Mouse (Mus musculus) MEL-GATA-1-ER (cell line): ENCODE measurements around the gene Eppin.
"Not testable (repeated sequence)": the region's sequence is repeated elsewhere in the genome, so short reads cannot be mapped to it uniquely, and the experiment has no call there.

ENCODE experiments used
- DNase-seq: peaks from one replicate; pipeline ENCODE4 v3.0.0-alpha.2; 2012; ENCODE audit warnings: low read depth; ENCODE audit errors: extremely low read depth

Eppin gene

DNA sequence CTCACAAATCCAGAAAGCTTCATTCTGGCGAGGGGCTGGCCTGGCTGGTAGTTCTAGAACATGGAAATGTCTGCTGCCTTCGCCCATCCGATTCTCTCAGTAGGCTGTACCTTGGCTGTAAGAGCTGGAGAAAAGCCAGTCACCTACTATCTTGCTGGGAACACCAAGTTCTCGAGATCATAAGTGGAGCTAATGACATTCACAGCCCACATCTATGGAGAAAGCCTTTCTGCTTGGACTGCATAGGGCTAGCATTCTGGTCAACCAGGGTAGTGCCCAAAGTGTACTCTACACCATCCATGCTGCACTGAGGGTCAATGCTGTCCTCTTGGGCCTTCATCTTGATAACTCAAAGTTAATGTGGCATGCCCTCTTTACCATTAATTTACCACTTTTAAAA is at the start of gene Eppin:
TSS of gene Eppin (minus strand) at position 101 of the 400 bp plus-strand sequence.
- no peak for DNase-seq

DNA sequence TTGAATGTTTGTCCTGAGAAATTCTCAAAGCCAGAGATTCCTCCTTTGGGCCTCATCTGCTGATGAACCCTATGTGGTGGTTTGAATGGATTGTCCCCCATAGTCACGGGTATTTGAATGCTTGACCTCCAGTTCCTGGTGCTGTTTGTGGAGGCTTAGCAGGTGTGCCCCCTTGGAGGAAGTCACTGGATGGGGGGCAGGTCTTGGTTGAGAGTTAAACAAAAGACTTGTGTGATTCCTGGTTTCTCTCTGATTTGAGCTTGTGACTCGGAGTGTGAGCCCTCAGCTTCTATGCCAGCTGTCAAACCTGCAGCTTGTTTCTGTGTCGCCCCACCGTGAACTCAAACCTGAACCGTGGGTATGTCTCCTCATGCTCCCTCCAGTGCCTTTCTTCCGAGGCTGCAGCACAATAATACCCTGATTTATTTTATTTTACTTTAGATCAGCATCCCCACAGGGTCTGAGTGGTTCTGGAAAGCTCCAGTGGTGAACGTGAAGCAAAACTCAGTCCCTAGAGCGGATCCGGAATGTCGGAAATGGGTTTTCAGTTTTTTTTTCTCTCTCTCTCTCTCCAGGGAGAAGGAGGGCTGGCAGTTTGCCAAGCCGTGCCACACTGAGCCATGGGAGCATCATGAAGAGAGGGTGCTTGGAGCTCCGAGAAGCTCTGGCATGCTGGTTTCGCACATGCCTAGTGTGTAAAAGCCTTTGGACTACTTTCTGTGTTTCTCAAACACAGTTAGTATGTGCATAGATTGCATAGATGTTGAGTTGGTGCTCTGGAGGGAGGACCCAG is 48.7 kb upstream of the Eppin start:
- DNase-seq = no peak

DNA sequence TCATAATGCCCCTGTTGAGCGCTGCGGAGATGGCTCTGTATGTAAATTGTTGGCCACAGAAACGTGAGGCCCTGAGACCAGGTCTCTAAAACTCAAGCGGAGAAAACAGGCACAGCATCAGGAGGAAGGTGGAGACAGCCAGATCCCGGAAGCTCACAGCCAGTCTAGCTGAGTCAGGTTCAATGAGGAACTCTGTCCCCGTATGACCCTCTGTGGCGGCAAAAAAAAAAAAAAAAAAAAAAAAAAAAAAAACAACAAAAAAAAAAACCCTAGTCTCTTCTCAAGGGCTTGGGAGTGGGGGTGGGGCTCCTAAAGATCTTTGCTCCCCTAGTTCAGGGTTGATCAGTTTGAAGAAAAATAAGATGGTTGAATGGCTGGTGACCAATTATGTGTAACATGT is 47.7 kb upstream of the Eppin start:
- peak; percentile 81 for DNase-seq

DNA sequence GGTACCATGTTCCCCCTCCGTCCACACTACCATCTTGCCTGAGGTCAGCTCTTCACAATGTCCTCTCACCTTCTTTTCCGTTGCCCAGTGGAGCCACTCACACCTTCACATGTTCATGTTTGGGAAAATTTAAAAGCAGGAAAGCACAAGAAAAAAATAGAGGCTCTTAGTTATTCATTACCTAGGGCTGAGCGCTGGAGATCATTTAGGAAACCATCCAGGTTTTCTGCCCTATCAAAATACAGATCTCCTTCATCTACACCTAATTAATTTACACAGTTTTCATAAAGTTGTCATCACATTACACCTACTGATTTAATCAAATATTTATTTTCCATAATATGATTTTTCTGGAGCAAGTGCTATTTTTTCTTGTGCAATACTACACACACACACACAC is 45.3 kb upstream of the Eppin start, which contains the start of gene Wfdc16:
TSS of gene Wfdc16 (minus strand) at position 101 of the 400 bp plus-strand sequence.
- no peak for DNase-seq

DNA sequence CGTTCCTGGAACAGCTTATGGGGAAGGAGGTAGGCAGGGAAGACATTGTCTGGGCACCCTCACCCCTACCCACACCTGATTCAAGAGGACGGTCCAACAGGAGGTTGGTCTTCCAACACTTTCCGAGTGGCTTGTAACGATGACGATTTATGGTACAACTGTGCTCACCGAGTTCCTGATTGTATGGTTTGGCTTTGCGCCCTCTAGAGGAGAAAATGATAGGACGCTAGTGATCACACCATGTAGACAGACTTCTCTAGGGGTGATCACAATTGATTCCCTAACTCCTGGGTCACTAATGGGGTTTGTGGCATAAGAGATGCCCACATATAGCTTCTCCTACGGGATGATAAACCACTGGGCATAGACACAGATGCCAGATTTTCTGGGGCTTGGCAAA is 41.9 kb upstream of the Eppin start:
- peak; percentile 22 for DNase-seq

DNA sequence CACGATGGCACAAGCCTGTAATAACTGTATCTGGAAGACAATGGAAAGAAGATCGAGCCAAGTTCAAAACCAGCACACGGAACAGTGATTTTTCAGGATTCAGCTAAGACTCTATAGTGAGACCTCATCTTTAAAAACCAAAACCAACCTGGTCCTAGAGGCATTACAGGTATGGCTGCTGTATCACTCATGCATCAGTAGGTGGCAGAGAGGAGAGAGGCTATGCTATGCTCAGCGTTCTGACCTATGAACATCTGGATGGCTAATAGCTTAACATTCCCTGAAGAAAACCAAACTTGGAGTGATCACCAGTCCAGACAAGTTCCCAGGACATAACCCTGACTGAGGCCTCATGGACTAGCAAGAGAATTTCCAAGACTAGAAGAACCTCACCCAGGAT is 28.4 kb upstream of the Eppin start:
- DNase-seq = no peak

DNA sequence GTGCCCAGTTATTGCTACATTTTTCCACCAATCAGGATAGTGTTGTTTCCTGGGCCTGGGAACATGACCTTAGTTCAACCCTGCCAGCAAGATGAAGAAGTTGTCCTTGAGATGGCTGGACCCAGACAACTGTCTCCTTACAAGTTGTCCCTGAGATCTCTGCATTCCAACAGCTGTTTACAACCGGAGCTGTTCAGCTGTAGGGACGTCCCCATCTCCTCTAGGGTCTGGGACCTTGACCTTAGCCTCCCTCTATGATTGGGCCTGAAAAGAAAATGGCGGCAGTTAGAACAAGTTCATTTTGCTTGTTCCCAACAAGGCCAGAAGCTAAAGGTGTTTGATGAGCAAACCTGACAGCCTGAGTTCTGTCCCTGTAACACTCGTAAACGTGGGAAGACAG is 25.7 kb upstream of the Eppin start:
- no peak for DNase-seq

DNA sequence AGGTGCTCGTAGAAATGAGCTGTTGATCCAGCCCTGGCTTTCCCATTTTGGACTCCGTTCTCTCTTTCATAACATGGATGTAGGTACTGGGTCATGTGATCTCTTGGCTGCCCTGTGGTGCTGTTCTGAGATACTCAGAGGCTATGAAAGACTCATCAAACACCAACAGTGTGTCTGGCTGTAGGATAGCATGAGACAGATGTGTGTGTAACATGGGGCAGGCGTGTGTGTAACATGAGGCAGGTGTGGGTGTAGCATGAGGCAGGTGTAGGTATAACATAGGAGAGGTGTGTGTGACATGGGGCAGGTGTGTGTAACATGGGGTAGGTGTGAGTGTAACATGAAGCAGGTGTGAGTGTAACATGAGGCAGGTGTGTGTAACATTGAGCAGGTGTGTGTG is 22.0 kb upstream of the Eppin start:
- no peak for DNase-seq

DNA sequence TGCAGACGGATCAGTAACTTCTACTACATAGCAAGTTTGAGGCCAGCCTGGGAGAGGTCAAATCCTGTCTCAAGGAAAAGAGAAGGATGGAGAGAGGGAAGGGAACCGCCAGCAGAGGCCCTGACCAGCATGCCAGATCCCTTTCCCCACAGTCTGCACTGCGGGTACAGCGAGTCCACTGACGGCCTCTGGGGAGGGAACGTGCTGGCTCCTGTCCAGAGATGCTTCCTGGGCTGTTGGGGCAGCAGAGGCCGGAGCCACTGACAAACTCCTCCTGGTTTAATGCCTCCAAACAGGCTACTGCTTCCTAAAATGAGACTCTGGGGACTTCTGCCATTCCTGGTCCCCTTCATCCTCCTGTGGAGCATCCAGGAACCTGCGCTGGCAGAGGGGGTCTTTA is 20.1 kb upstream of the Eppin start, which contains the start of the genes Wfdc6b and Wfdc8:
TSS of gene Wfdc6b (plus strand) at position 52 of the 400 bp plus-strand sequence.
TSS of gene Wfdc8 (minus strand) at position 156 of the 400 bp plus-strand sequence.
- DNase-seq = not testable (repeated sequence)

DNA sequence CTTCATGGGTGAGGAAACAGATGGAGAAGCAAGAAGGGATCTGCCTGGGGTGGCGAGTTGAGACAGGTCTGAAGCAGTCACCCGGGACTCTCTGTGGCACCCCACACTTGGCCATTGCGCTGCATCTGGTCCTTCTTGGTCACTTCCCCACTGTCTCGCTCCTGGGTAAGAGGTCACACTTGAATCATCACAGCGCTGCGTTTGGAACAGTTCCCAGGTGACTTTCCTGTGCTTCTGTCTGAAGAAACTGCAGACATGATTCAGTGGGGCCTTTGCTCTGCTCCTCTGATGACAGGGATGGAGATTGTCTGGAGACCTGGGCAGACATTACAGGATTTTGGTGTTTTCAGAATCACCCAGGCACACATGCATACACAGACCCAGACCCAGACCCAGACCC is 15.4 kb upstream of the Eppin start:
- no peak for DNase-seq

DNA sequence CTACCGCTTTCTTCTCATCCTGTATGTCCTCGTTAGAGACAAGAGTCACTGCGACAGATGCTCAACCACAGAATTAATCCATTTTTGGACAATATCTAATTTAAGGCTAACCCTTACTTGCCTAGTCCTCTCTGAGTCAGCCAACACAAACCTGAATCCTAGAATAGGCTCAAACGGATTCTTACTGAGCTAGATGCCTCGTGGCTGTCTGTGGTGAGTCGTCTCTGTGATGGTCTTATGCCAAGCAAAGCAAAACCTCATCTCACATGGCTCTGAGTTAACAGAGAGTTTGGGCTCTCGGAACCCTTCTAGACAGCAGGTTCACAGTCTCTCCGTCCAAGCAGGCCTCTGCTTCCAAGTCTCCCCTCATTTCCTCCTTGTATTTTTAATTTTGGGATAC is 11.0 kb upstream of the Eppin start:
- no peak for DNase-seq

DNA sequence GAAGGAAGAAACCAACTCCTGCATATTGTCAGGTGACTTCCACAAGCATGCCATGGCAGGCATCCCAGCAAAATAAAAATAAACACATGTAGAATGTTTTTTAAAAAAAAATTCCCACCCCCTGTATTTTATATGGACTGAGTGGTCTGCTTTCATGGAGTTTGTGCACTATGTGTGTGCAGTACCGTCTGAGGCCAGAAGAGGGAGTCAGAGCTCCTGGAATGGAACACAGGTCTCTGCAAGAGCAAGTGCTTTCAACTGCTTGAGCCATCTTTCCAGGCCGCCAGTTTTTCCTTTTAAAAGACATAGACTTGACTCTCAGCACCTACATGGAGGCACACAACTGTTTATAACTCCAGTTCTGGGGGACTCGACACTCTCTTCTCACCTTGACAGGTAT is 10.1 kb upstream of the Eppin start:
- DNase-seq = no peak

DNA sequence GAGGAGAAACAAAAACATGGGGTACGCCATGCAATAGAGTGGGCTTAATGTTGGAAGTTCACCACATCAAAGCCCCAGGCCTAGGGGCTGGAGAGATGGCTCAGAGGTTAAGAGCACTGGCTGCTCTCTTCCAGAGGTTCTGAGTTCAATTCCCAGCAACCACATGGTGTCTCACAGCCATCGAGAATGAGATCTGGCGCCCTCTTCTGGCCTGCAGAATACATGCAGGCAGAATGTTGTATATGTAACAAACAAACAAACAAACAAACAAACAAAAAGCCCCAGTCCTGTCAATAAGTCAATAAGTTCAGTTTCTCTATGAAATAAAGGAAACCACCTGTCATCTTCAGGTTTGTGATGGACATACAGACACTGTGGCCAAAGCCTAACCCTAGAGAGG is 6.8 kb upstream of the Eppin start:
- no peak for DNase-seq

DNA sequence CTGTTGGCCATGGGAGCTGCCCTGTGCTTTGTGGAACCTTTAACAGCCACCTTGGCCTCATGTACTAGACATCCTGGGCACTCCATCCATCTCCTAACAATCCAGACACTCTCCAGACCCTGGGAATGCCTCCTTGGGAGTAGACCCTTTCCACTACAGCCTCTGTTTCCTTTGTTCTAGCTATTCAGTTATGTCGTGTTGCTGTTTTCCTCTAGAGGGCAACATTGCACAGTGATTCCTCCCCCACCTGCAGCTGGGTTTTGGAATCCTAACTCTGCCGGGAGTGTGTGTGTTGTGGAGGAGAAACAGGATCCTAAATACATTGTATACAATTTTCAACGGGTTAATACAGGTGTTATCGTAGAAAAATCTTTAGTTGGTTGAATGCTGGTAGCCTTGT is 1.4 kb downstream of the Eppin start:
- DNase-seq = peak; percentile 9

DNA sequence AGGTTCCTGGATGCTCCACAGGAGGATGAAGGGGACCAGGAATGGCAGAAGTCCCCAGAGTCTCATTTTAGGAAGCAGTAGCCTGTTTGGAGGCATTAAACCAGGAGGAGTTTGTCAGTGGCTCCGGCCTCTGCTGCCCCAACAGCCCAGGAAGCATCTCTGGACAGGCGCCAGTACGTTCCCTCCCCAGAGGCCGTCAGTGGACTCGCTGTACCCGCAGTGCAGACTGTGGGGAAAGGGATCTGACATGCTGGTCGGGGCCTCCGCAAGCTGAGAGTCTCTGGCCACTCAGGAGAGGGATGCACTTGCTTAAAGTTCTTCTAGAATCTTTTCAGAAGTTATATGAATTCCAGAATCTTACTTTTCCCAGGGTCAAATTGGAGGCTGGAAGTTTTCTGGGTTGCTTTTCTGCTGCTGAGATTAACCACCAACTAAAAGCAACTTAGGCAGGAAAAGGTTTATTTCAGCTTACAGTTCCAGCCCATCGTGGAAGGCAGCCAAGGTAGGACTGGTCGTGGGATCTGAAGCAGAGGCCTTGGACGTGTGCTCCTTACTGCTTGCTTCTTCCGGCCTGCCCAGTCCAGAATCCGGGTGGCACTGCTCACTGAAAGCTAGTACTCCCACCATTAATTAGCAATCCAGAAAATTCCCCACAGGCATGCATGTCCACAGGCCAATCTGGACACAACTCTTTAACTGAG is 8.2 kb downstream of the Eppin start, which contains the start of gene Wfdc6a:
TSS of gene Wfdc6a (minus strand) at position 423 of the 701 bp plus-strand sequence.
- DNase-seq = not testable (repeated sequence)

DNA sequence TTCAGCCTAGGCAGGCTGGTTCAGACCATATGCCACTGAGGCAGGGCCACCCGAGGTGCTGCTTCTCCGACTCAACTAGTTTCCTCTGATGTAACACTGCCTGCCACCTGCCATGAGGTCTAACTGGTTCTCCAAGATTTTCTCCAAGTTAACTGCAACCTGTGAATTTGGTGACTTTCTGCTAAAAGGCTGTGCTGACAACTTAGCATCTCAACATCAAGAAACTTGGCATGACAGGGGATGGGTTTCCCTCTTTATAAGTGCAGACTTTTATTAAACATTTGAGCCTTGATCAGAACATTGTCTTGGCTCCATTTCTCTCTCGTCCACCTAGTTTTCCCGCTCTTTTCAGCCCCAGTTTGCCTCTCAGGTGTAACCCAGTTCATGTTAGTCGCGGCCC is 20.0 kb downstream of the Eppin start, which contains the start of gene Spint3:
TSS of gene Spint3 (minus strand) at position 101 of the 400 bp plus-strand sequence.
- DNase-seq = not testable (repeated sequence)

DNA sequence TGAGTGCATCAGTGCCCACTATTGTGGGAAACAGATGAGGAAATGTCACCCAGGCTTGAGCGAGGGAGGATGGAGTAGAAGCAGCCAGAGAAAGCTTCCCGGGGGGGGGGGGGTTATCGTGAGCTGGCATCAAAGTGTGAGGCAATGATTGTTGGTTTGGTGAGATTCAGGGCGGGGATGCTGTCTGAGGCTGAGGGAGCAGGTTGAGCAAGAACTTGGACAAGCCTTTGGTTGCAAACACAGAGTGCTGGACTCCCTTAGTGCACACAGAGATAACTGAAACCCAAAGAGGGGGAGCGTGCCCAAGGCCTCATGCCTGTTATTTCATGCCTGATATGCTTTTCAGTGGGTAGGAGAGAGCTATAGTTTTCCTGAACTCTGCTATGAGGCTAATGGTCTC is 25.9 kb downstream of the Eppin start:
- DNase-seq = no peak

DNA sequence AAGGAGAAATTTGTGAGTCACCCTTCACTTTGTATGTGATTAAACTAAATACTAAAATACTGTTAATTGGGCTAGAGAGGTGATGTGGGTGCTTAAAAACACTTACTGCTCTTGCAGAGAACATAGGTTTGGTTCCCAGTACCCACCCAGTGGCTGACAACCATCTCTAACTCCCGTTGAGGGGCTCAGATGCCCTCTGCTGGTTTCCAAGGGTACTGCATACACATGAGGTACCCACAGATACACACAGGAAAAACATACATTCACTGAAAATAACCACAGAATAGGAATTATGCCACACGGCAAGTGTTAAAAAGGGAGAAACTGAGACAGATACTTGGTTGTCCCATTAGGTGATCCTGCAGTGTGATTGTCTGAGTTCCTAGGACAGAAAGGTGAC is 26.4 kb downstream of the Eppin start:
- no peak for DNase-seq

DNA sequence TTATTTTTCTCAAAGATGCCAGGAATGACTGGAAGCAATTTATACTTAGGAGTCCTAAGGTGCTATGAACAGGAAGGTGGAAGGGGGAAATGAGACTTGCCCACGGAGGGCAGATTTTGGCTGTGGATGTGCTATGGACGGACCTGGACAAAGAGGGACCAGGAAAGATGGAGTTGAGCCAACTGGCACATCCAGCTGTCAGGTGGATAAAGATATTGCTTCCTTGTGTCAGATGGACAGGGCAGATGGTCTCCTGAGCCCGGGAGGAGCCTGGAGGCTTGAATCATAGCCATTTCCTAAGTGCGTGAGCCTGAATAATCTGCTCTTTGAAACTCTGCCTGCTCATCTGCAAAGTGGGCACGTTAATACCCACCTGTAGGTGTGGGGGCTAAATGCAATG is 29.0 kb downstream of the Eppin start:
- DNase-seq = no peak

DNA sequence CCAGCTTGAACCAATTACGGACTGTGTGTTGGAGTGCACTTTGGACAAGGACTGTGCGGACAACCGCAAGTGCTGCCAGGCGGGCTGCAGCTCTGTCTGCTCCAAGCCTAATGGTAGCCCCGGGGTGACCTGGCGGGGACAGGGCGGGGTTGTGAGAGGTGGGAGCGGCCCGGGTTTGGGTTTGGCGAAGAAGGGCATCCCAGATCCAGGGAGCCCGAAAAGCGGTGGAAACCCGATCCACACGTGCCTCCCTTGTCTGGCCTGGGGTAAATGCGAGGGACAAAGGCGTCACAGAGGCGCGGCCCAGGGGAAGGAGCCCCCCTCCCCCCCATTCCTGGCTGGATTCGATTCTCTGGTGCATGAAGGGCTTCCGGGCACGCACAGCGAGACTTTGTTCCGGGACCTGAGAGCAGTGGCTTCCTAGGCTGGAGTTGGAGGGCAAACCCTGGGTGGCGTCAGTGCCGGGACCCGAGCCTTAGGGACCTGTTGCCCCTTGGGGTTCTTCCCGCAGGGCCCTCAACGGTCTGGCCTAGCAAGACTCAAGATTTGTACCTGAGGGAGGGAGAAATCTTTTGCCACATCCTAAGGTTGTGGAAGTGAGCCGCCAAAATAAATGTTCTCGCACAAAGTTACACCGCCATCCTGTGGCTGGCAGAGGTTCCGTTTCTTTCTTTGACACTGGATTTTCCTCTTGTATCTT is 29.9 kb downstream of the Eppin start:
- DNase-seq = no peak

DNA sequence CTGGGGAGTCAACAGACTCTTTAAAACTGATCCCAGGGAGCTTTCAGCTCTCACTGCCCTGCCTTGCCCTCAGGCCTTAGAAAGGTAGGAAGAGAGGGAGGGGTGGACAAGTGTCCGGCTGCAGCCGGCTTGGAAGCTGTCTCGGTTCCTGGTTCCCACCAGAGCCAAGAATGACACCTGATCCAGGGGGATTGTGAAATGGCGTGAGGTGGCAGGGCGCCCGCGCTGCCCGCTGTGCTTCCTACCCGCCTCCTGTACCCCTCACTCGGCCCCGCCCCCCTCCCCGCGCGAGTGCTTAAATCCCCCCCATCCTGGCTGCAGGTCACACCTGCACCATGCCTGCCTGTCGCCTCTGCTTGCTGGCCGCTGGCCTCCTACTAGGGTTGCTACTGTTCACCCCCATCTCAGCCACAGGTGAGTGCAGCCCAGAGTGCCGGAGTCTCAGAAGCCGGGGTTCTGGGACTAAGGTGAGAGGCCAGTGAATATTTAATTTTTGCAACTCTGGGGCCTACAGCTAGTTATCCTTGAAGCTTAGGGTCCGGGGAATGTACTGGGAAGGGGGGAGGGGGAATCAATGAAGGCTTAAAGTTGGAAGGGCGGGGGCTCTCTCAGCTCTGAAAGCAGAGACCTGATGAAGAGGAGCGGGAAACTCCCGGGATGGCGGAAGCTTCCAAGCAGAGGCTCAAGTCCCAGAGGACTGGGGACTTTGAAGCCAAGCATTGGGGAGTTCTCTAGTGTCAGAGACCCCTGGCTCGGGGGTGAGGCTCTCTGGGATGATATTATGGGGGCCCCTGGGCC is 30.8 kb downstream of the Eppin start, which contains the start of gene Wfdc2:
TSS of gene Wfdc2 (plus strand) at position 23 of the 798 bp plus-strand sequence.
- DNase-seq = no peak
